In the genomic region with DNA sequence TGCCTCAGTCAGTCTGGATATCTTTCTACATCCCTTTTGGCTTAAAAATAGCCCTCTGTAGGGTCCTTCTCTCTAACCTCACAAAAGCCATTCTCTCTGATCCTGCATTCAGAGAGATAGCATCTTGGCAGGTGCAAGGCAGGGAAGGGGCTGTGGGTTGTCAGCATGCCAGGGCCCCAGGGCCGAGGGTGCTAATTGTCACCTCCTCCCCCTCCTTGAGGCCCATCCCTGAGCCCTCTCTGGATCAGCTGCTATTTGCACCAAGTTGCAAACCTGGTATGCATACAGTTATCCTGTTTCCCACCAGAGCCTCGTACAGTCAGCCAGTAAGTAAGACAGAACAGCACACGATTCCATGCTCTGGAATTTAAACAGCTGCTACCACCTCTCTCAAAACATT, we compare ENCODE assay signal across 14 mouse cellular contexts.
A peak's percentile ranks its signal among the peaks of the same experiment; 100 is the strongest.
DNase-seq lines count a peak whose midpoint lies in the region; ATAC-seq and TF ChIP-seq lines count a peak whose summit lies in the region.
"Had no signal": no experiment of that assay in that cellular context is flagged by ENCODE, and none has a peak within 500 bp of the region (broad histone marks: within the 10 kb centered on the region; RNA-seq: fewer than 3 reads in every experiment).

No protein-coding gene starts in this region.

- no peaks in the 10 kb centered on the region for H3K27me3 ChIP-seq in forebrain, embryonic 12.5 days
- H3K27me3 ChIP-seq in forebrain, embryonic 11.5 days (ENCODE audit: control insufficient read depth, insufficient read depth, low read length) = no peaks in the 10 kb centered on the region
- H3K27me3 ChIP-seq in hindbrain, embryonic 13.5 days = 0 out of 2 replicates have a peak, but pooled peaks cover 3% of the 10 kb centered on the region
- no peaks in the 10 kb centered on the region for H3K27me3 ChIP-seq in midbrain, postnatal 0 days (ENCODE audit: insufficient read depth, low read length)
- 0 out of 2 replicates have a peak, but pooled peaks cover 12% of the 10 kb centered on the region for H3K27me3 ChIP-seq in kidney, embryonic 15.5 days
- H3K27me3 ChIP-seq: lung, embryonic 15.5 days had no signal

- no peak overlapping the region for H3K4me3 ChIP-seq in forebrain, embryonic 12.5 days (replicated peaks)
- no peak overlapping the region for H3K4me3 ChIP-seq in forebrain, embryonic 11.5 days (ENCODE audit: low read depth, low read length)
- no peak overlapping the region for H3K4me3 ChIP-seq in left cerebral cortex, adult 2 months
- no peak overlapping the region for H3K4me3 ChIP-seq in hindbrain, embryonic 13.5 days
- H3K4me3 ChIP-seq in midbrain, postnatal 0 days (ENCODE audit: low read depth, low read length) = no peak overlapping the region
- H3K4me3 ChIP-seq in kidney, embryonic 15.5 days (replicated peaks) = no peak overlapping the region
- H3K4me3 ChIP-seq: limb, embryonic 15.5 days; lung, embryonic 15.5 days had no signal

- peaks cover 35% of the 10 kb centered on the region for H3K4me1 ChIP-seq in forebrain, embryonic 12.5 days
- H3K4me1 ChIP-seq in forebrain, embryonic 11.5 days (replicated peaks; ENCODE audit: control insufficient read depth, insufficient read depth, low read length) = peaks cover 8% of the 10 kb centered on the region; the same call in 1 of the 2 replicates
- peaks cover 47% of the 10 kb centered on the region for H3K4me1 ChIP-seq in hindbrain, embryonic 13.5 days (replicated peaks)
- H3K4me1 ChIP-seq in midbrain, postnatal 0 days (ENCODE audit: insufficient read depth, low read length) = 0 out of 2 replicates have a peak, but pooled peaks cover 11% of the 10 kb centered on the region
- H3K4me1 ChIP-seq in kidney, embryonic 15.5 days = peaks cover 15% of the 10 kb centered on the region

- intact Hi-C loops in left cerebral cortex, adult 2 months (cut with DNase I) = no loop called here
- intact Hi-C loops in left cerebral cortex, postnatal 10 days (cut with DNase I) = no loop called here

- no peak for TF ChIP-seq CTCF in left cerebral cortex, adult 2 months (IDR thresholded peaks at IDR 0.05)
- no peak for TF ChIP-seq CTCF in midbrain, postnatal 0 days (IDR thresholded peaks at IDR 0.05)

- ATAC-seq in forebrain, embryonic 12.5 days (ENCODE audit: low FRiP score) = peak; percentile 44; the same call in 1 of the 2 replicates
- no peak for ATAC-seq in forebrain, embryonic 11.5 days (replicated peaks; ENCODE audit: low FRiP score)
- no peak for ATAC-seq in hindbrain, embryonic 13.5 days (ENCODE audit: low FRiP score)
- no peak for ATAC-seq in midbrain, postnatal 0 days (ENCODE audit: low FRiP score)
- no peak for ATAC-seq in kidney, embryonic 15.5 days (replicated peaks; ENCODE audit: low FRiP score)

- DNase-seq in forebrain, embryonic 11.5 days (ENCODE audit: low spot score) = no peak
- no peak for DNase-seq in left cerebral cortex, adult 2 months (ENCODE audit: extremely low spot score in 1 of 2, low spot score in 2 of 2)
- DNase-seq in left cerebral cortex, postnatal 10 days (ENCODE audit: extremely low spot score in 1 of 2, low spot score in 2 of 2) = no peak
- DNase-seq in midbrain, postnatal 0 days (ENCODE audit: low spot score) = no peak
- no peak for DNase-seq in MN1 (ENCODE audit: low spot score)
- DNase-seq: cerebellum, adult 11 months; gastrocnemius, postnatal 25 days; heart, postnatal 10 days; kidney, adult 9 months had no signal

- no peak overlapping the region for H3K4me2 ChIP-seq in forebrain, embryonic 12.5 days
- H3K4me2 ChIP-seq in forebrain, embryonic 11.5 days (ENCODE audit: low read depth, low read length, severe bottlenecking) = no peak overlapping the region
- H3K4me2 ChIP-seq in hindbrain, embryonic 13.5 days = no peak overlapping the region
- H3K4me2 ChIP-seq in midbrain, postnatal 0 days (ENCODE audit: low read depth, low read length, poor library complexity, severe bottlenecking) = no peak overlapping the region
- H3K4me2 ChIP-seq in kidney, embryonic 15.5 days = no peak overlapping the region
- H3K4me2 ChIP-seq: limb, embryonic 15.5 days; lung, embryonic 15.5 days had no signal

- H3K36me3 ChIP-seq in forebrain, embryonic 12.5 days (replicated peaks) = no peaks in the 10 kb centered on the region
- no peaks in the 10 kb centered on the region for H3K36me3 ChIP-seq in forebrain, embryonic 11.5 days (ENCODE audit: control insufficient read depth, insufficient read depth, low read length)
- H3K36me3 ChIP-seq in hindbrain, embryonic 13.5 days = no peaks in the 10 kb centered on the region
- H3K36me3 ChIP-seq in midbrain, postnatal 0 days (ENCODE audit: insufficient read depth, low read length) = no peaks in the 10 kb centered on the region
- no peaks in the 10 kb centered on the region for H3K36me3 ChIP-seq in kidney, embryonic 15.5 days
- H3K36me3 ChIP-seq: limb, embryonic 15.5 days; lung, embryonic 15.5 days had no signal

- no peaks in the 10 kb centered on the region for H3K9me3 ChIP-seq in forebrain, embryonic 12.5 days
- H3K9me3 ChIP-seq in forebrain, embryonic 11.5 days (ENCODE audit: control insufficient read depth, low read length) = no peaks in the 10 kb centered on the region; the same call in 1 of the 2 replicates
- no peaks in the 10 kb centered on the region for H3K9me3 ChIP-seq in hindbrain, embryonic 13.5 days
- H3K9me3 ChIP-seq in midbrain, postnatal 0 days (ENCODE audit: low read length) = no peaks in the 10 kb centered on the region
- no peaks in the 10 kb centered on the region for H3K9me3 ChIP-seq in kidney, embryonic 15.5 days (replicated peaks)
- H3K9me3 ChIP-seq: limb, embryonic 15.5 days; lung, embryonic 15.5 days had no signal

- WGBS in forebrain, embryonic 12.5 days = 55% methylated on average over 3 of the region's 3 CpGs
- 58% methylated on average over 3 of the region's 3 CpGs for WGBS in forebrain, embryonic 11.5 days
- WGBS in hindbrain, embryonic 13.5 days = 32% methylated on average over 3 of the region's 3 CpGs
- 28% methylated on average over 3 of the region's 3 CpGs for WGBS in midbrain, postnatal 0 days
- WGBS in kidney, embryonic 15.5 days = 16% methylated on average over 3 of the region's 3 CpGs

- H3K27ac ChIP-seq in forebrain, embryonic 12.5 days = peak overlapping the region; percentile 74
- no peak overlapping the region for H3K27ac ChIP-seq in forebrain, embryonic 11.5 days (ENCODE audit: low read depth, low read length)
- H3K27ac ChIP-seq in left cerebral cortex, adult 2 months = peak overlapping the region; percentile 89
- peak overlapping the region; percentile 83 for H3K27ac ChIP-seq in hindbrain, embryonic 13.5 days
- H3K27ac ChIP-seq in midbrain, postnatal 0 days (ENCODE audit: low read depth, low read length) = peak overlapping the region; percentile 38; the same call in 1 of the 2 replicates
- no peak overlapping the region for H3K27ac ChIP-seq in kidney, embryonic 15.5 days
- H3K27ac ChIP-seq: limb, embryonic 15.5 days; lung, embryonic 15.5 days had no signal

- no peak overlapping the region for H3K9ac ChIP-seq in forebrain, embryonic 12.5 days
- no peak overlapping the region for H3K9ac ChIP-seq in forebrain, embryonic 11.5 days (ENCODE audit: low read length)
- H3K9ac ChIP-seq in hindbrain, embryonic 13.5 days = peak overlapping the region; percentile 24; the same call in 1 of the 2 replicates
- no peak overlapping the region for H3K9ac ChIP-seq in midbrain, postnatal 0 days (replicated peaks; ENCODE audit: low read length, poor library complexity, severe bottlenecking)
- H3K9ac ChIP-seq in kidney, embryonic 15.5 days = no peak overlapping the region
- H3K9ac ChIP-seq: limb, embryonic 15.5 days; lung, embryonic 15.5 days had no signal

Comparison
In these comparisons a context has a peak if more than half of its experiments do, and no peak if none do; other contexts are left out.
1. H3K27ac ChIP-seq: peak in forebrain, embryonic 12.5 days (single experiment), left cerebral cortex, adult 2 months (single experiment), hindbrain, embryonic 13.5 days (single experiment) and midbrain, postnatal 0 days (single experiment); none in forebrain, embryonic 11.5 days (single experiment) and kidney, embryonic 15.5 days (single experiment).